Mouse (Mus musculus) myocyte (in vitro differentiated cells): ENCODE data around the gene Arhgap31. TPM values are rescaled to one million over a fixed set of nuclear protein-coding genes. Genes with fewer than 3 reads are reported as not detected.
A peak's percentile ranks its signal among the peaks of the same experiment; 100 is the strongest.

ENCODE experiments used
- H3K27me3 ChIP-seq: one replicate; pipeline ENCODE4 v1.6.1; 2011; ENCODE audit not compliant: control insufficient read depth, insufficient read depth, insufficient read length
- H3K36me3 ChIP-seq: one replicate; pipeline ENCODE4 v1.6.1; 2011; ENCODE audit not compliant: control insufficient read depth, insufficient read depth
- H3K4me2 ChIP-seq: one replicate; pipeline ENCODE4 v1.6.1; 2011; ENCODE audit warnings: low read depth, control low read depth
- H3K4me3 ChIP-seq: one replicate; pipeline ENCODE4 v1.5.1; 2011; ENCODE audit warnings: mild to moderate bottlenecking, control low read depth, moderate library complexity
- H3K79me2 ChIP-seq: one replicate; pipeline ENCODE4 v1.6.1; 2011; ENCODE audit not compliant: control insufficient read depth, insufficient read depth
- H3ac ChIP-seq: one replicate; pipeline ENCODE4 v1.6.1; 2011; ENCODE audit not compliant: control insufficient read depth, insufficient read length
- CEBPB ChIP-seq: IDR thresholded peaks from 2 replicates; pipeline ENCODE4 v1.6.1; 2011; ENCODE audit warnings: mild to moderate bottlenecking, moderate library complexity; ENCODE audit not compliant: poor library complexity, insufficient read depth, severe bottlenecking
- E2F4 ChIP-seq: IDR thresholded peaks from one replicate; pipeline ENCODE4 v1.6.1; 2011; ENCODE audit warnings: mild to moderate bottlenecking, control low read depth, moderate library complexity; ENCODE audit not compliant: insufficient read depth
- MAX ChIP-seq: IDR thresholded peaks from one replicate; pipeline ENCODE4 v1.6.1; 2011; ENCODE audit warnings: low read depth, mild to moderate bottlenecking, control low read depth
- MYOD1 ChIP-seq, 3 experiments: IDR thresholded peaks; one replicate each; pipeline ENCODE4 v1.6.1; 2011; ENCODE audit warnings: control low read depth in 2 of 3, low read depth in 2 of 3, mild to moderate bottlenecking in 2 of 3, moderate library complexity in 1 of 3; ENCODE audit not compliant: insufficient read length in 2 of 3, control insufficient read depth in 1 of 3
- MYOG ChIP-seq, 3 experiments: IDR thresholded peaks; one replicate each; pipeline ENCODE4 v1.6.1; 2011; ENCODE audit warnings: control low read depth in 2 of 3, low read depth in 2 of 3, mild to moderate bottlenecking in 2 of 3; ENCODE audit not compliant: insufficient read length in 2 of 3, control insufficient read depth in 1 of 3, insufficient read depth in 1 of 3
- POLR2A ChIP-seq: IDR thresholded peaks from one replicate; pipeline ENCODE4 v1.6.1; 2011; ENCODE audit warnings: low read depth, mild to moderate bottlenecking, control low read depth, moderate library complexity; ENCODE audit not compliant: insufficient read length
- POLR2AphosphoS2 ChIP-seq: IDR thresholded peaks from one replicate; pipeline ENCODE4 v1.6.1; 2011; ENCODE audit warnings: low read depth, control low read depth; ENCODE audit not compliant: insufficient read length
- REST ChIP-seq: IDR thresholded peaks from one replicate; pipeline ENCODE4 v1.6.1; 2011; ENCODE audit warnings: mild to moderate bottlenecking, control low read depth, moderate library complexity; ENCODE audit not compliant: insufficient read depth, insufficient read length
- SRF ChIP-seq: IDR thresholded peaks from one replicate; pipeline ENCODE4 v1.6.1; 2011; ENCODE audit warnings: low read depth; ENCODE audit not compliant: control insufficient read depth, insufficient read length
- TCF12 ChIP-seq: IDR thresholded peaks from one replicate; pipeline ENCODE4 v1.6.1; 2011; ENCODE audit warnings: mild to moderate bottlenecking, control low read depth; ENCODE audit not compliant: poor library complexity, insufficient read depth, severe bottlenecking
- TCF3 ChIP-seq: IDR thresholded peaks from one replicate; pipeline ENCODE4 v1.6.1; 2011; ENCODE audit warnings: low read depth, control low read depth; ENCODE audit not compliant: insufficient read length
- USF1 ChIP-seq: IDR thresholded peaks from one replicate; pipeline ENCODE4 v1.6.1; 2011; ENCODE audit warnings: low read depth, mild to moderate bottlenecking, control low read depth, moderate library complexity
- polyA plus RNA-seq: library from polyadenylated mRNA; unstranded; fragments of >200 nt; fragmentation: generic; extraction: Trizol; gene quantifications from one replicate; pipeline ENCODE4 v1.2.1, GENCODE M21; 2012; ENCODE audit warnings: missing spikeins

Gene Arhgap31
- polyA plus RNA-seq, 1 experiment = 5.8 TPM

- TF ChIP-seq MYOD1 (IDR thresholded peaks at IDR 0.05; ENCODE audit: control insufficient read depth in 1 of 3, insufficient read length in 2 of 3, low read depth in 2 of 3) (no peak), MYOG (IDR thresholded peaks at IDR 0.05; ENCODE audit: control insufficient read depth in 1 of 3, insufficient read depth in 1 of 3, insufficient read length in 2 of 3, low read depth in 2 of 3) (no peak), E2F4 (no peak), TCF12 (no peak)
- H3K27me3 ChIP-seq = no peaks in the 10 kb centered on the region
- no peaks in the 10 kb centered on the region for H3K36me3 ChIP-seq
Observed at GRCm38 (mm10) chr16:38648783-38649430, 64.2 kb downstream of the Arhgap31 start.

GRCm38 (mm10) chr16:38648155-38648554 is 64.9 kb downstream of the Arhgap31 start:
- no peak overlapping the region for H3K4me2 ChIP-seq
- H3K4me3 ChIP-seq = no peak overlapping the region
- peaks cover 45% of the 10 kb centered on the region for H3K79me2 ChIP-seq
- no peaks in the 10 kb centered on the region for H3K27me3 ChIP-seq
- TF ChIP-seq CEBPB = no peak
- no peak for TF ChIP-seq E2F4
- no peak for TF ChIP-seq POLR2AphosphoS2
- no peak for TF ChIP-seq MYOD1 (IDR thresholded peaks at IDR 0.05; ENCODE audit: control insufficient read depth in 1 of 3, insufficient read length in 2 of 3, low read depth in 2 of 3)
- TF ChIP-seq TCF12 = no peak
- no peak for TF ChIP-seq POLR2A
- TF ChIP-seq TCF3 = no peak
- no peak for TF ChIP-seq SRF
- TF ChIP-seq MAX = no peak
- TF ChIP-seq USF1 = no peak
- TF ChIP-seq MYOG (IDR thresholded peaks at IDR 0.05; ENCODE audit: control insufficient read depth in 1 of 3, insufficient read depth in 1 of 3, insufficient read length in 2 of 3, low read depth in 2 of 3) = no peak
- TF ChIP-seq REST = no peak
- H3K36me3 ChIP-seq = no peaks in the 10 kb centered on the region
- H3ac ChIP-seq = no peak overlapping the region

More at GRCm38 (mm10) chr16:38648783-38649430, 64.2 kb downstream of the Arhgap31 start:
- Histone ChIP-seq H3K79me2 (peaks cover 43% of the 10 kb centered on the region), H3K4me3 (no peak overlapping the region), H3ac (no peak overlapping the region), H3K4me2 (no peak overlapping the region)

- Histone ChIP-seq H3K4me3 (no peak overlapping the region), H3K79me2 (peaks cover 28% of the 10 kb centered on the region), H3K36me3 (no peaks in the 10 kb centered on the region), H3K27me3 (no peaks in the 10 kb centered on the region), H3K4me2 (no peak overlapping the region), H3ac (no peak overlapping the region)
- TF ChIP-seq MYOD1 (IDR thresholded peaks at IDR 0.05; ENCODE audit: control insufficient read depth in 1 of 3, insufficient read length in 2 of 3, low read depth in 2 of 3) = peak in 2 of 3 experiments; percentile 60 to 73
- TF ChIP-seq CEBPB = 0 out of 2 replicates have a peak, but pooled peaks have one; percentile 3
- TF ChIP-seq POLR2A = no peak
Observed at GRCm38 (mm10) chr16:38644455-38644854, 68.6 kb downstream of the Arhgap31 start.

GRCm38 (mm10) chr16:38637085-38637484 is 76.0 kb downstream of the Arhgap31 start:
- H3K4me3 ChIP-seq = no peak overlapping the region
- H3ac ChIP-seq = no peak overlapping the region
- H3K27me3 ChIP-seq = no peaks in the 10 kb centered on the region
- H3K4me2 ChIP-seq = no peak overlapping the region
- H3K36me3 ChIP-seq = no peaks in the 10 kb centered on the region
- TF ChIP-seq USF1 (no peak), E2F4 (no peak), SRF (no peak), REST (no peak), MAX (no peak), POLR2A (no peak), POLR2AphosphoS2 (no peak), TCF12 (no peak), MYOD1 (IDR thresholded peaks at IDR 0.05; ENCODE audit: control insufficient read depth in 1 of 3, insufficient read length in 2 of 3, low read depth in 2 of 3) (no peak), MYOG (IDR thresholded peaks at IDR 0.05; ENCODE audit: control insufficient read depth in 1 of 3, insufficient read depth in 1 of 3, insufficient read length in 2 of 3, low read depth in 2 of 3) (no peak), CEBPB (no peak), TCF3 (no peak)
- H3K79me2 ChIP-seq = no peaks in the 10 kb centered on the region

GRCm38 (mm10) chr16:38636682-38637081 is 76.4 kb downstream of the Arhgap31 start:
- TF ChIP-seq REST = no peak
- no peak for TF ChIP-seq MAX
- no peak for TF ChIP-seq SRF
- TF ChIP-seq TCF12 = no peak
- no peak for TF ChIP-seq E2F4
- TF ChIP-seq MYOD1 (IDR thresholded peaks at IDR 0.05; ENCODE audit: control insufficient read depth in 1 of 3, insufficient read length in 2 of 3, low read depth in 2 of 3) = no peak
- TF ChIP-seq MYOG (IDR thresholded peaks at IDR 0.05; ENCODE audit: control insufficient read depth in 1 of 3, insufficient read depth in 1 of 3, insufficient read length in 2 of 3, low read depth in 2 of 3) = no peak
- TF ChIP-seq POLR2A = no peak
- TF ChIP-seq TCF3 = no peak
- no peak for TF ChIP-seq USF1
- no peak overlapping the region for H3K4me3 ChIP-seq
- no peaks in the 10 kb centered on the region for H3K27me3 ChIP-seq
- no peaks in the 10 kb centered on the region for H3K36me3 ChIP-seq
- H3K79me2 ChIP-seq = no peaks in the 10 kb centered on the region
- no peak overlapping the region for H3ac ChIP-seq
- no peak overlapping the region for H3K4me2 ChIP-seq
